Mouse (Mus musculus) lung, postnatal 25 days (tissue): ENCODE measurements at regions not wholly inside any gene's neighbourhood (a gene's known extent, or its start where the extent isn't known, plus 50 kb on each side); places are given as distances from the start of the nearest gene placed in this dataset.

Experiments used
- DNase-seq: peaks from one replicate; pipeline ENCODE4 v3.0.0; 2022; ENCODE audit warnings: low spot score

DNA sequence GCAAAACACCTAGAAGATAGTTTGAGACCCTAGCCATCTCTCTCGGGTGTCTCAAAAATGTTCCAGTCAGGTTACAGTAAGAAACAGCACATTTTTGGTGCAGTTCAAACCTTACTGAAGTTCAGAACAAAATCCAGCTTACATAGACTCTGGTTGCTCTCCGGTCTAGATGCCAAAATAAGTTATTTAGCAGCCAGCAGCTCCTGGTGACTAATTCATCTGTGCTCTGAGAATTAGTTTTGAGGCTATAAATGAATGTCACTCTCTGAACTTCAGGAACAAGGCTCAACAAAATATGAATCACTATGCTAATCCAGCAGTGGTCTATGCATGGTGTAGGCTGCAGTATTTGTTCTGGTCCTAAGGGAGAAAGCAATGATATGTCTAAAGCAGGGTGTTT, 238.6 kb downstream of the Rnf152 start:
- DNase-seq: no peak

DNA sequence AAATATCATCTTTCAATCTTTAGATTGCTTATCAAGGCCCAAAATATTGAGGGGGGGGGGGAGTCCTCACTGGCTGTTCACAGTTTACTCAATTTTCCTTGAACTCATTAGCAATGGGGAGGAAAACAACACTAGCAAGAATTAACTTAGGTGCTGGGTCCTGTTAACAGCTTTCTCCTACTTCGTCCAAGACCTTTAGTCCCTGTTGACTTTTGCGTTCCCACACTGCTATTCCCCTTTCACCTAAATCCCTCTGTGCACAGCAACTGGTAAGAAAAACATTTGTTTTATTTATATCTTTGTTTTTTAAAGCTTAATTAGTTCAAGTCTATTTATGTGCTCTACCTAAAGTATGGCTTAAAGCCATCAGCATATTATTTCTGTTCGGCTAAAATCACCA, 240.3 kb downstream of the Rnf152 start:
- no peak for DNase-seq

DNA sequence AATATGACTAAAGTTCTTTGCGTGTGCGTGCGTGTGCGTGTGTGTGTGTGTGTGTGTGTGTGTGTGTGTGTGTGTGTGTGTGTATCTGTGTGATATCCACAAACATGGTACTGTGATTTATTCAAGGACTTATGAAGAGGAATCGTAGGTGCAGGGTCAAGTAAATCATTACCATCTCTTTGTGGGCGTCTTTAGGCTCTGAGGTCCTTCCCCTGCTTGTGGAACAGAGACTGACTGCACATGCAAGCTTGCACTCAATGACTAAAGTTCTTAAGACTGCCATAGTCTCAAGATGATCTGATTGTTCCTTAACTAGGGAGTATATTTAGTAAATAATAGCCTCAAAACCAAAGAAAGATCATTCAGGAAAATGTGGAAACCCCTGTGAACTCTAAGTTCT, 241.1 kb downstream of the Rnf152 start:
- no peak for DNase-seq

DNA sequence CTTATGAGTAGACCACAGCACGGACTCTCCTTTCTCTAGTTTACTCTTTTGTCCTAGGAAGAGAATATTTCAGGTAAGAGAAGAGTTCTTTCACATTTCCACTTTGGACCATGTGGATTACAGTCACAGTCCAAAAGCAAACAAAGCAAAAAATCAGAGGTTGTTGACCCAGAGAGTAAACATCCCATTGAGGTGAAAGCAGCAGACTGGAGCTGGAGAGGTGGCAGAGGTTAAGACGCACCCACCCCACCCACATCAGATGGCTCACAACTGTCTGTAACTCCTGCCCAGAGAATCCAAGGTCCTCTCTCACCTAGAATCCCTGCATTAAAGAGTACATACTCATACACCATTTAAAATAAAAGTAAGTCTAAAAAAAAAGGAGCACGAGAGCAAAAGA, 241.7 kb downstream of the Rnf152 start:
- no peak for DNase-seq

DNA sequence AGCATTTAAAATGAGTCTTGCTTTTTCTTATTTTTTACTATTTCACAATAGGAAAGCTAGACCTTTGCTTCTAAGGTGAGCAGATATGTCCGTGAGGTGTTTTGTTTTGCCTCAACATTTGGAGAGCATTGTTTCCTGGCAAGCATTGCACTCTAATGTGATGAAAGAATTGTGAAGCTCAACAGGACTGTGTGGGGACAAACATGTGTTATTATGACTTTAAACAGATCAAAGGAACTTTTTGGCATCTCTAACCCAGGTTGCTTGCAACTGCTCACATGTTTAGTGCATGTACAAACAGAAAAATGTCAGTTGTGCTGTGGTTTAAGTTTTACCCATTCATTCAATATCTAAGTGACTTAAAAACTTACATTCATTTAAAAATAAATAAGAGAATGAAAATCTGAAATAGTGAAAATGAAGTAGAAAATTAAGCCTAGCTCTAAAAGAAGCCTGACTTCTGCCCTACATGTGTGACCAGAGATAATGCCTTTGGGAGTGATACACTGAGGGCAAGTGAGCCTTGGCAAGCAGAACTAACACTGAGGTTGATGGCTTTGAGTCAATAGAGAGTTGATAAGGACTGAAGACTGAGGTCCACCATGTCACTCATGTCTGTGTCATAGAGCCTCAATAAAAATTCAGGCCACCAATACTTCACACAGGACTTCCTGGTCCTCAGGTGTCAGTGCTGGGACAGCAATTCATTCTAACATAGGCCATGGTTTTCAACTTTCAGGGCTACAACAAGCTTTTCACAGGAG, 243.6 kb downstream of the Rnf152 start:
- no peak for DNase-seq

DNA sequence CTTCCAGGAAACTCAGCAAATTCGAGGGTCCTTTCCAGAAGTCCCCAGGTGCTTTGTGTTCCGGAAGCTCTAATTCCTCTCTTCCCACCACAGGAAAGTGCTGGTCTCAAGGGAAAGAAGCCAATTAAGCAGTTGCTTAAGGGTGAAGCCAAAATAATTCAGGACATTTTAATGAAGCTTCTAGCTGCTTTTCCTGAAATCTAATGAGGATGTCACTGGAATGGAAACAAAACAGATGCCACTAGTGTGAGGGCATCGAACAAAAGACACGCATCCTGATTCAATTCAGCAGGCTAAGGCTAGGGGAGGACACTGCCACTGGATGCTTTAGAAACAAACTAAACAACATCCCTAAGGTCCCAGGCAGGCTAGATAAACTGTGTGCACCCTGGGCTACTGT, 245.3 kb downstream of the Rnf152 start:
- DNase-seq: no peak

DNA sequence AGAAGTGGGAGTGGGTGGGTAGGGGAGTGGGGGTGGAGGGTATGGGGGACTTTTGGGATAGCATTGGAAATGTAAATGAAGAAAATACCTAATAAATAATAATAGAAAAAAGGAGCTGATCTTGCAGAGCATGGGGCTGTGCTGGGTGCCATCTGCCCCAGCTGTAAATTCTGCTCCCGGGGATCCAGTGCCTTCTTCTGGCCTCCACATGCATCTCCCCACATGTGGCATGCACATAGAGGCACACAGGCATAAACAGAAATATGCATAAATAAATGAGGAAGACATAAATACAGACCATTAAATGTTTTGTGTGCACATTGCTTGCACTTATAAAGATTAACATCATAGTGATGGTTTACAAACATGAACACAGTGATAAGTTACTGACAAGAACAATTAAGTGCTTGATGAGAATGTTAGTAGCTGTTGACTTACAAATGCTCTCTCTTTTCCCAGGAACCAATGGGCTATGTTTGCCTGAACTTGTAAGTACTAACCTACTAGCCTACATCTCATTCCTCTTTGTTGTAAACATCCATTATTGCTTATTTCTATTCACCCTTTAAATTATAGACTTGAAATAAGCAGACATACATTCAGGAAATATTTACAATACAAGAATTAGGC, 245.8 kb downstream of the Rnf152 start:
- no peak for DNase-seq

DNA sequence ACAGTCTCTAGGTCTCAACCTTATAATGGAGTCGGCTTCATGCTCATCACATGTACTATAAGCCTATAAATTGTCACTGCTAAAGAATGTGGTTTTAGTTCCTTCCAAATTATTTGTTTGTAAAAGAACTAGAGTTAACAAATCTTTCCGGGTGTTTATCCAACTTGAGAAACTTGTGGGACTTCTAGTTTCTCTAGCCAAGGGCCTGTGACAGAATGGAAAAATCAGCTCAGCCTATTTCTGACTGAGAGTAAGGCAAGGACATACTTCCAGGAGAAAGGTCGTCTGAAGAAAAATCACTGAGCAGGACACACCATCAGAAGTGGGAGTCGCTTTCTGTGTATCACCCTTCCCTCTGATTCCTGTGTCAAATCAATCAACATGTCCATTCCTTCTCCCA, 248.7 kb downstream of the Rnf152 start:
- peak; percentile 2 for DNase-seq

DNA sequence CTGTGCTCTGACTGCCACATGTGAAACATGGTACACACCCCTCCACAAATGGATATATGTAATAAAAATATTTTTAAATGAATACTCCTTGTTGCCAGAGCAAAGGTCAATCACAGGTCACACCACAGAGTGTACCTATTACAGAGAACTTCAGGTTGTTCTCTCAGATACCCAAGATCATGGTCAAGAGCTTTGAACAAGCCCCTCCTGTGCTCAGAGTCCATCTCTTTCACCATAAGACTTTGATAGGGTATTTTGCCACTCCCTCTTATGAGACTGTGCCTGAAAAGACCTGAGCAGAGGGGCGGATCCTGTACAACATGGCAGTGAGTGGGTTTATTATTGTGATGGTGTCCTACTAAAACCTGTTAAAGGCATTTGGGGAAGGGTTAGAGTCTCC, 249.3 kb downstream of the Rnf152 start:
- DNase-seq: no peak

DNA sequence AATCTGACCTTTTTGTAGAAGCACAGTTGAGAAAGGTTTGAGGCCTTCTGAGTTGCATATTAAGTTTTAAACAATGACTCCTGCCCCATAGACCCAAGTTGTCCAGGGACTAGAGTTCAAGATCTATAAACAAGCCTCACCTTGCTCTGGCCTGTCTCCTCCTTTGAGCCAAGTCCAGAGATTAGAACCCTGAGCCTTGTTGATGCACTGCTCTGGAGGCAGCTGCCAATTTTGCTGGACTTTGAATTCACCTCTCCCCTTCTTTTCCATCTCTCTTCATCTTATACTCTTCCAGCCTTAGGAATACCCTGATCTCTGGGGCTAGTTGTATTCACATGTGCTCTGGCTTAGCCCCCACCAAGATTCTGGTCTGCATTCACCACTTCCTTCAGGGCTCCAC, 251.3 kb downstream of the Rnf152 start:
- no peak for DNase-seq

DNA sequence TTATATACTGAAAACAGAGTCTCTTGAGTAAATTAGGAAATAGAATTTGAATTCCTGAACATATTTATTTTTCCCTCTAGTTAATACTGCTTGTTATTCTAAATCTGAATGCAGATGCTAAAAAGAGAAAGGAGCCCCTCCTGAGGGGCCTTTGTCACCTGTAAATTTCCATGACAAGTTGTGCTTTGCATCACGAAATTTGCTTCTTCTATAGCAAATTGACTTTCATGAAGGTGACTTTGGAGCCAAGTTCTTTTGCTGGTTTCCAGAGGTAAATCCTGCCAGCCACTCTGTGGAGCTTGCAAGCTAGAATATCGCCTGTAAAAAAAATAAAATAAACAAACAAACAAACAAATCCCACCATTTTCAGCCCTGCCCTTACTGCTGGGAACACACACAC, 261.4 kb downstream of the Rnf152 start:
- no peak for DNase-seq

DNA sequence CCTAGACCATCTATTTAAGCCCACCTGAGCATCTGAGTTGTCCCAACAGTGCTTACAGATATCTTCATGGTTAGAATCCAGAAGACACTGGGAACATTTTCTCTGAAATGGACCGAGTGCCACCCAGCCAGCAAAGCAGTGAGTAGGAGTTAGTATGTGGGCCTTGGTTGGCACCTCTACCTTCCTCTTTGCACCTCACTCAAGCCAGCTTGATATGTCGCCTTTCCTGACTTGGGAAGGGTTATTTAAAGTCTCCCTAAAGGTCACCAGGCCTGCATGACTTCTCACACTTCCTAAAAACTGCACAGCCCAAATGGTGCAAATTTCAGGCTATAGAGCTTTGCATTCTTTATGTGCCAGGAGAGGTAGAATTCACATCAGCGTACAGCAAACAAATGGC, 262.0 kb downstream of the Rnf152 start:
- DNase-seq: no peak

DNA sequence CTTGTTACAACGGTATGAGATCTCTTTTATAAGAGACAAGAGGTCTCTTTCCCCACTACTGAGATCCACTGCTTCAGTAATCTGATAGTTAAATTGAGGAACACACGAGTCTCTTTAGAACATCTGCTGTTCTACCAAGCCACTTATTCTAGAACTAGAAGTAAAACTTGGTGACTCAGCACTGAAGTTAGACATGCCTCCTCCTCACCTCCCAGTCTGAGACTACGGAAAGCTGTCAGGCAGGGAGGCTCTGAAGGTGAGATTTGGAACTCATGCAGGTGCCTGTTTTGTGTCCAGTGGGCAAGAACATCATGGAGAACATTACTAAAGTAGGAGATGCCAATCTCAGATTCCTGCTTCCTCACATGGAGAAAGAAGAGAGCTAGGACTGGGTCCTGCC, 262.6 kb downstream of the Rnf152 start:
- DNase-seq: no peak

DNA sequence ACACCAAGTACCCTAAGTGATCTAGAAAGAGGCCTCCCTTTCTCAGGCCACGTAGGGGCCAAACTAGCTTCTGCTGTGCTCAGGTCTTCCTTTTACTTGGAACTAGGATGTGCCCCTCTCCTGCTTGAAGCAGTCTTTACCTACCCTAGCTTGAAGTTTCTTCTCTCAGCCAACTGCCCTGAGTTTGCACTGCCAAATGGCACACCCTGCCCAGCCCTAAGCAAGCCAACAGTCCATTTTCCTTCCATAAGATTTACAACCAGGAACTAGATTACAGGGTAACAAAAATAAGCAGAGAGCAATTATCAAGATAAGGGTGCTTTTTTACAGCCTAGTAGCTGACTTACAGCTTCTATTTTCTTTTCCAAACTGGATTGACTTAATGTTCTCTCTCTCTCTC, 263.5 kb downstream of the Rnf152 start:
- no peak for DNase-seq

DNA sequence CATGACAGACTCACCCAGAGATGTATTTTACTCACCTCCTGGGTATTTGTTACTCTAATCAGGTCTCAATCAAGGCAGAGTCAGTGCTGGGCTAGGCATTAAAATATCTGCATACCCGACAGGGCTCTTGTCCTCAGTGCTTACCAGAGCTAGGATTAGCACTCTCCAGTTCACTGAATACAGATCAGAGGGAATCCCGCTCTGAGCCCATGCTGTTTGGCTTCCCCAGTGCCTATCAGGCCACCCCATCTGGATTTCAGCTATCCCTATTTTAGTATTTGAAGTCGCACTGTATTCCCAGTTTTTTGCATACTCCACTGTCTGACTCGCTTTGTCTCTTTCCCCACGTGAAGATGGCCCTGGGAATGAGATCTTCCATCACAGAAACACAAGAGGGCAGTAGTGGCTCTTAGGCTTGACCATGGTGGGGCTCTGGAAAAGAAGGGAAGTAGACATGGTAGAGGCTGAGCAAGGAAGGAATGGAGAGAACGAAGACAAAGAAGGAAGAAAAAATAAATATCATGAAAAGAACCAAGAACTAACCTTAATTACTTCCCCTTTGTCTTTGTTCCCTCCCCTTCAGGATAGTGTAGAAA, 264.1 kb downstream of the Rnf152 start:
- DNase-seq: peak; percentile 10

DNA sequence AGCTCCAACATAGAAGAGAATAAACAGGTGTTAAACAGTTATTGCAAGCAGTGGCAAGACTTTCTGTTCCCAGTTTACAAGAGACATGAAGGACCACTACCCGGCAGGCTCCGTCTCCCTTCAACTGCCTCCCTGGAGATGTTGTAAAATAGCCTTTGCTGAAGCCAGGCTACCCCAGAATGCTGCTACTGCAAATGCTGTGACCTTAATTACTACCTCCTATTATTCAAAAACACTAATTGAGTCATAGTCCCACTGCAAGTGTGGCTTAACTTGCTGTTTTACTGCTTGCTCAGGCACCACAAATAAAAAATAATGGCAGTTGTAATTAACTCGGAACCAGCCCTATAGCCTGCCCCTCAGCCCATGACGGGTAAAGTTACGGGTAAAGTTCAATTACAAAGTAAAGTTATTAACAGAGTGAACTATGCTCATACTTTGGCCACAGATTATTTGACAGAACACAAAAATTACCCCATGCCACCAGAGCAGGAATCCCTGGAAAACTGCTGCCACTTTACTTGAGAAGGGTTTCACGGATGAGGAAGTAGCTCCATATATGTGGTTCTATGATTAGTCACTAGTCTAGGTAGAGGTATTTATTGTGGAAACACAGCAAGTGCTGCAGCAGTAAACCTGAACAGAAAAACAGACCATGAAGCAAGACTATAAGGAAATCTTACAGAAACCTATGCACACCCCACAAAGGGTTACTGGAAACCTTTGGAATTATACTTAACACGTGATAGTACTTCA, 267.6 kb downstream of the Rnf152 start:
- no peak for DNase-seq

DNA sequence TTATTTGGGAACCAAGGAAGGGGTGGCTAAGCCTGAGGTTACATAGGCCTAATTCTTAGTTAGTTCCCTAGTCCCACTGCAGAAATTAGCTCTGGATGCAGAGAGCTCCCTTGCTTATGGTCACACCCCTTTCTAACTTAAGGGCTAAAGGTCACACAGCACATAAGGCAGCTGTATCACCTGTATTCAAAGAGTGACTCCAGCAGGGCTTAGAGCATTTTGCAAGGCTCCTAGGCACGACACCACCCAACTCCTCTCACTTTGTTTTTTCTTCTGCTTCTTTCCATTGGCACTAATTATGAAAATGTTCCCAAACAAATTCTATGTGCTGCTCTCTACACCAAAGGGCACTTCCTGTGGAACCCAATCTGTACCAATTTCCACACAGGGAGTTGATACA, 268.9 kb downstream of the Rnf152 start:
- DNase-seq: no peak

DNA sequence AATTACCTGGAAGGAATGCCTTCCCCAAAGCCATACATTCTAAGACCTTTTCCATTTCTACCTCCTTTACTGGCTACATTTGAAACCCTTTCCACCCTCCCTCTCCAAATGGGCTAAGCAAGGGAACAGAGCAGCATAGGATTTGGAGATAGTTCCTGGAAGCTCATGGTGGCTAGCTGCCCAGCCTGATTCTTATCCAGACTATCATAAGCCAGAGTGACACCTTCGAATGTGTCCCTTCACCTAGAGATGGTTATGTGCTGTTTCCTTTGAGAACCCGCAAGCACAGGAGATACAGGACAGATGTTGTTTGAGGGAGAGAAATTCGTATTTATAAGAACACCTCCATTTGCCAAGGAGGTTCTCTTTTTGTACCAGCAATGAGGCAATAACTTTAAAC, 272.0 kb downstream of the Rnf152 start:
- DNase-seq: no peak

DNA sequence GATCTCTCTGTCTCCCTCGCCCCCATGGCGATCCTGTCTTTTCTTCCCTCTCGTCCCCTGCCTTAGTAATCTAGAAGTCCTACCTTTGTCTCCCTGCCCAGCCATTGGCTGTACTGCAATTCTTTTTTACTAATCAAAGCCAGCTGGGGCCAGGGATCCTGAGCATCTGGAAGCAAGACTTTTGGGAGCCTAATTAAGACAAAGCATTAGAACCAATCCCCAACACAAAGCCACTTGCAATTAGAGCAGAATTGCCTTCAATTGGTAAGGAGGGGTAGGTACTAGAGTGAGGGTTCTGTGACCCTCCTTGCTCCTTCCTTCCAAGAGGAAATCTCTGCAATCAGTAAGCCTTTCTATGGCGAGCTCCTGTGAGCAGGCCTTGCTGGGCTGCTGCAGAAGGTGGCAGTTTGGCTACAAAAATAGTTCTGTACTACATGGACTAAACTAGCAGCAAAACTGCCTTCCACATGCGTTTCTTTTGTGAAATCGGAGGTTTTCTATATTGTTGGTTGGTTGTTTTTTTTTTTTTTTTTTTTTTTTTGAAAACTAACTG, 272.9 kb downstream of the Rnf152 start:
- no peak for DNase-seq

DNA sequence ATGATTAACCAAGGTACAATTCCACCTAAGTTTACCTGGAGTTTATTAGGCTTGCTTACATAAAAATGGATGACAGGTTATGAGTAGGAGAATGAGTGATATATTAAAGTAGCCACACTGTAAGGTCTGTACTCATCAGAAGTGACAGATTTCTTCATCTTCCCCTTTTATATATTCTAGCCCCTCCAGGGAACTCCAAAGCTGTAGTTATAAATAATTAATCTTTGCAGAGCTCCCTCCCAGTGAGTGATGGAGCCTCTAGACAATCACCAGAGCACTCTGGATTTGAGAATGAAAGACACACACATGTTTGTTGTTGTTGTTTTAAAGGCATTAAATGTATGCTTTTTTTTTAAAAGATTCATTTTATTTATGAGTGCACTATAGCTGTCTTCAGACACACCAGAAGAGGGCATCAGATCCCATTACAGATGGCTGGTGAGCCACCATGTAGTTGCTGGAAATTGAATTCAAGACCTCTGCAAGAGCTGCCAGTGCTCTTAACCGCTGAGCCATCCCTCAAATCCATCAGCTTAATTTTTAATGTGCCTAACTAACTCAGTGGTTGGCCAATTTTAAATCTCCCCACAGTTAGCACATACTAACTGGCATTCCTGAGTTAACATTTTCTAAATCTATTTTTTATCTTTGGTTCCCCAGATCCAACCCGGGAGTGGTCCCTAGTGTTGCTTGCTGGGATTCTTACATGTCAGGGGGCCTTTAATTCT, 273.5 kb downstream of the Rnf152 start:
- DNase-seq: no peak

DNA sequence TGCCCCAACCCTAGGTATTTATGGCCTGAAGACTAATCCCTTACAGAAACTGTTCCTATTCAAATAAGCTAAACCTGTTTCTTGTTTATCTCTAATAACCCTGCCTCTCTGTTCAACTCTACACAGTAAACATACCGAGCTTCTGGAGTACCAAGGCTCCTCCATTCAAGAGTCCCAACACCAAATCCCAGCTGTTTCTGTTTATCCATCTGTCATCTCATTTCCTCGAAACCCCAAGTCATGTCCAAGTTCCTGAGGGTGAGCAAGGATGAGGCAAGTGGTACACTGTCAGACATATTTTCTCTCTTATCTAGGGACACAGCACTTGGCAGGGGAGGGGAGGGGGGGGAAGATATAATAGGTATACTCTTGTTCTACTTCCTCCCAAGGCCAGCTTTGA, 274.6 kb downstream of the Rnf152 start:
- DNase-seq: peak; percentile 20

DNA sequence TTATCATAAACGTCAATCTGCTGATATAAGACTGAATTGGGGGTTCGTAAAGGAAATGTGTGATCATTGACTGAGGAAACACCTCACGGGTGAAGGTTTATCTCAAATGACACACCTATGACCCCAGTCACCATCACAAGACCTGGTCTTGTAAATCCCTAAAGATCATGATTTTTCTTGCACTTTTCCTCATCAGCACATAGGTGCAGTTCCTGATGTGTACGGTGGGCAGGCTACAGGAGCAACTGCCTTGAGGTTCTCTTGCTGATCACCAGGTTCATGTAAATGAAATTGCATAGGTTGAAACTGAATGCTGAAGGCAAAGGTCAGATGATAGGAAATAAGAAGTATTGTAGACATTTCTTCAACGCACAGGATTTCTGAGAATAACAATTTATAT, 277.1 kb downstream of the Rnf152 start:
- no peak for DNase-seq
